Mouse (Mus musculus): ENCODE data around the gene Ppp4r3a. TPM values are rescaled to one million over a fixed set of nuclear protein-coding genes. Genes with fewer than 3 reads are reported as not detected.

Ppp4r3a gene
- polyA plus RNA-seq, 1 experiment from 2014 or later, result 27.0 TPM

DNA sequence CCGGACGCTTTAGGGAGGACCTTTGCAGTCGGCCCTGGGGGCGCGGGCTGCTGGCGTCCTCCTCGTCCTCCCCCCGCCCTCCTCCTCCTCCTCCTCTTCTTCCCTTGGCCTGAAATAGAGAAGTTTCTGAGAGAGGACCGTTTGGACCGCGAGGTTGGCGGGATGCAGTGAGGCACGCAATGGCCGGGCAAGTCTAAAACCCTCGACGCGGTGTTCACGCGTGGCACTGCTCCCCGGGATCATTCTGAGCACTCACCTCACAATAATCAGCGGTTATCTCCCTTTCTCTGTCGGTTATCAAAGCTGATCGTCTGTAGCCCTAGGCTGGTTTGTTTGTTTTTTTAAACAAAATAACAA, 315 bp upstream of the Ppp4r3a start:
- no peaks in the 10 kb centered on the region for H3K36me3 ChIP-seq
- H3K4me2 ChIP-seq, result peak overlapping the region; percentile 60
- H3K27me3 ChIP-seq, result no peaks in the 10 kb centered on the region
- peak overlapping the region; percentile 83 for H3K4me3 ChIP-seq
- peak overlapping the region; percentile 90 for H3K9ac ChIP-seq
- peaks cover 38% of the 10 kb centered on the region for H3K4me1 ChIP-seq (replicated peaks)
- no peaks in the 10 kb centered on the region for H3K9me3 ChIP-seq
- ATAC-seq (ENCODE audit: low FRiP score, low read depth), result peak; percentile 73
- peak overlapping the region; percentile 99 for H3K27ac ChIP-seq (replicated peaks)
- 0% methylated on average over 19 of the region's 23 CpGs for WGBS

DNA sequence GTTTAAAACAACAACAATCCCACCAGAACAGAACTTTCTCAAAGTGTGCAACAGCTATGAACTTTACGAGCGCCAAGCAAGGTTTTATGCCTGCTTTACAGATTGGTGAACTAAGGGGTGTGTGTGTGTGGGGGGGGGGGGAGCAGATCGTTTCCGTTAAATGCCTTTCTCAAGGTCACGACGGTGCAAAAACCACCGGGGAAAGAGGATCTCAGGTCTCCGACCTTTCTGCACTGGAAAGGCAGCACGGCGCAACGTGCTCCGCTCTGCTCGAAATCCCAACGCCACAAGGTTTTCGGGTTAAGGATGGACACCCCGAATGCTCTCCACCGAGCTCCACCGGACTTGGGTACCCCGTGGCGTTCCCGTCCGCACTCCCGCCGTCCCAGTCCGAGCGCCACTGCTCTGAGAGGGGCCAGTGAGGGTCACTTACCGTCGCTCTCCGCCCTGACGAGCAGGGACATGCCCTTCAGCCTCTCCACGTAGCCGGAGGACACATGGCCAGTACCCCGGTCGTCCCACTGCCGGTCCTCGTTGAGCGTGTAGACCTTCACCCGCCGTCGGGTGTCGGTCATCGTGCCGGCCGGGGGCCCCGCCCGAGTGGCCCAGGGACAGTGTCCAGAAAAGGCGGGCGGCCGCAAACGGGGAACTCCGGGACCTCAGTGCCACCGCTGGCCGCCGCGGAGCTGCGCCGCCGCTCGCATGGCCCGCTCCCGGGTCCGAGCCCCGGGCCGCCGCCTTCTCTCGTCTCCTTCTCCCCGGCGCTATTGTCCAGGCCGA, 1.0 kb downstream of the Ppp4r3a start:
- ATAC-seq (ENCODE audit: low FRiP score, low read depth), result peak; percentile 5; the same call in 1 of the 2 replicates
- no peaks in the 10 kb centered on the region for H3K36me3 ChIP-seq
- WGBS, result under 1% methylated on average over 69 of the region's 69 CpGs

GRCm38 (mm10) chr12:101077955-101078354, 5.5 kb downstream of the Ppp4r3a start:
- Histone ChIP-seq H3K4me3 (no peak overlapping the region), H3K27me3 (no peaks in the 10 kb centered on the region), H3K4me2 (no peak overlapping the region), H3K4me1 (replicated peaks) (peaks cover 38% of the 10 kb centered on the region), H3K27ac (replicated peaks) (no peak overlapping the region), H3K9ac (no peak overlapping the region), H3K9me3 (no peaks in the 10 kb centered on the region), H3K36me3 (no peaks in the 10 kb centered on the region)
- ATAC-seq (ENCODE audit: low FRiP score, low read depth), result no peak

More for the DNA sequence above, 1.0 kb downstream of the Ppp4r3a start:
- no peaks in the 10 kb centered on the region for H3K27me3 ChIP-seq
- H3K9me3 ChIP-seq, result no peaks in the 10 kb centered on the region
- H3K4me3 ChIP-seq, result peak overlapping the region; percentile 83
- peak overlapping the region; percentile 90 for H3K9ac ChIP-seq
- H3K4me2 ChIP-seq, result peak overlapping the region; percentile 78
- peak overlapping the region; percentile 99 for H3K27ac ChIP-seq (replicated peaks)
- peaks cover 43% of the 10 kb centered on the region for H3K4me1 ChIP-seq (replicated peaks)

DNA sequence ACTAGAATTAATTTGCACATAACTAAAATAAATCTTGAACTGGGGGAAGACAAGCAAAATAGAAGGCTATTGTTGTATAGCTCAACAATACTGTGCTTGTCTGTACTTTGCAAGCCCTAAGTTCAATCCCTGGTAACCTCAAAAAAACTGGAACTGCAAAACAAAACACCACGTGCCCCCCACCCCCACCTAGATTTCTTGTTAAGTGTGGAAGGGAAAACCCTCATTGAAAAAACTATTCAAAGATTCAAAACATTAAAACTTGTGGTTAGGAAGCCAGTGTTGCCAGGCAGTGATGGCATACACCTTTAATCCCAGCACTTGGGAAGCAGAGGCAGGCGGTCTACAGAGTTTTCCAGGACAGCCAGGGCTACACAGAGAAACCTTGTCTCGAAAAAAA, 8.1 kb downstream of the Ppp4r3a start:
- Histone ChIP-seq H3K36me3 (no peaks in the 10 kb centered on the region), H3K9ac (no peak overlapping the region), H3K9me3 (no peaks in the 10 kb centered on the region), H3K4me1 (replicated peaks) (peaks cover 21% of the 10 kb centered on the region), H3K27me3 (no peaks in the 10 kb centered on the region), H3K4me3 (no peak overlapping the region), H3K27ac (replicated peaks) (no peak overlapping the region), H3K4me2 (no peak overlapping the region)
- WGBS, result 88% methylated on average over 3 of the region's 3 CpGs
- ATAC-seq (ENCODE audit: low FRiP score, low read depth), result no peak

DNA sequence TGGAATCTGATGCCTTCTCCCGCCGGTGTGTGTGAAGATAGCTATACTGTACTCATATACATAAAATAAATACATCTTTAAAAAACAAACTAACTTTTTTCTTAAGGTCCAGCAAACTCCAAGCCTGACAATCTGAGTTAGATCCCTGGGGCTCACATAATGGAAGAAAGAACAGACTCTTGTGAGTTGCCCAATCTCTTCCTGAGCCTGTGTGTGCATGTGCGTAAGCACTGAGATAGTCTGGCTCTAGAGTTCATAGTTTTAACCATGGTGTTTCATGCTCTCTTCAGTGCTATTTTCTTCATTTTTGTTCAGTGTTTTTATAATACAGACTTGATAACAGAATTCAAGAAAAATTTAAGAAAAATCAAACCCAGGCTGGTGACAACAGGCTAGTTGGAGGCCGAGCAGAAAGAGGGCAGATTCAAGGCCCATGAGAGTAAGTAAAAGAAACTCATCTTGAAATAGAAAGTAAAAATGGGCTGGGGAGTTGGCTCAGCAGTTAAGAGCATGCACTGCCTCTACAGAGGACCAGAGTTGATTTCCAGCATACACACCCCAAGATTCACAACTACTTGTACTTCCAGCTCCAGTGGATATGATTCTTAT, 8.6 kb downstream of the Ppp4r3a start:
- H3K4me2 ChIP-seq, result no peak overlapping the region
- no peak overlapping the region for H3K27ac ChIP-seq (replicated peaks)
- peaks cover 18% of the 10 kb centered on the region for H3K4me1 ChIP-seq (replicated peaks)
- H3K4me3 ChIP-seq, result no peak overlapping the region
- H3K36me3 ChIP-seq, result no peaks in the 10 kb centered on the region
- 89% methylated on average over 4 of the region's 4 CpGs for WGBS
- no peaks in the 10 kb centered on the region for H3K9me3 ChIP-seq
- ATAC-seq (ENCODE audit: low FRiP score, low read depth), result no peak
- H3K9ac ChIP-seq, result no peak overlapping the region
- no peaks in the 10 kb centered on the region for H3K27me3 ChIP-seq

- no peak overlapping the region for H3K4me2 ChIP-seq
- H3K36me3 ChIP-seq, result peaks cover 7% of the 10 kb centered on the region
- no peaks in the 10 kb centered on the region for H3K9me3 ChIP-seq
- H3K27ac ChIP-seq (replicated peaks), result no peak overlapping the region
- no peak overlapping the region for H3K4me3 ChIP-seq
- no peak overlapping the region for H3K9ac ChIP-seq
- no peaks in the 10 kb centered on the region for H3K4me1 ChIP-seq (replicated peaks)
- no peak for ATAC-seq (ENCODE audit: low FRiP score, low read depth)
- 92% methylated on average over 1 of the region's 1 CpGs for WGBS
- H3K27me3 ChIP-seq, result no peaks in the 10 kb centered on the region
Measured at GRCm38 (mm10) chr12:101069813-101070212, 13.7 kb downstream of the Ppp4r3a start.

GRCm38 (mm10) chr12:101066329-101066728, 17.2 kb downstream of the Ppp4r3a start:
- 75% methylated on average over 1 of the region's 1 CpGs for WGBS
- Histone ChIP-seq H3K4me2 (no peak overlapping the region), H3K4me1 (replicated peaks) (no peaks in the 10 kb centered on the region), H3K4me3 (no peak overlapping the region), H3K27me3 (no peaks in the 10 kb centered on the region), H3K27ac (replicated peaks) (no peak overlapping the region), H3K9ac (no peak overlapping the region), H3K9me3 (no peaks in the 10 kb centered on the region), H3K36me3 (peaks cover 25% of the 10 kb centered on the region)
- ATAC-seq (ENCODE audit: low FRiP score, low read depth), result no peak

DNA sequence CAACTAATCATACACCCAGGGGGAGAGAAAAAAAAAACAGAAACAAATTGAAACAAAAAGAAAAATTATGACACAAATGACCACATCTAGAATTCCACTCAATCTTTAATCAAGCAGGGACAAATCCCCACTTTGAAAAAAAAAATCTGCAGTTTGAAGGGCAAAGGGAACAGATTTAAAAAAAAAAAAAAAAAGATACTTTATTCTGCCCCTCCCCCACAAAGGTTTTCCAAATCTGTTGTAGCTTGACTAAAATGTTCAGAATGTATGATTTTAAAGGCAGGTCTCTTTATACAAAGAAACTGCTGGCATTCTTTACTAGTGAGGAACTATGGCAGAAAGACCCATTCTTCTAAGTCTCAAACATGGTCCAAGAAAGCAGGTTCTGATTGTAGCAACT, 43.5 kb downstream of the Ppp4r3a start:
- H3K27ac ChIP-seq (replicated peaks), result no peak overlapping the region
- H3K4me1 ChIP-seq (replicated peaks), result no peaks in the 10 kb centered on the region
- no peak overlapping the region for H3K4me2 ChIP-seq
- H3K4me3 ChIP-seq, result no peak overlapping the region
- no peak for ATAC-seq (ENCODE audit: low FRiP score, low read depth)
- no peaks in the 10 kb centered on the region for H3K9me3 ChIP-seq
- H3K9ac ChIP-seq, result no peak overlapping the region
- H3K36me3 ChIP-seq, result peaks cover 41% of the 10 kb centered on the region
- H3K27me3 ChIP-seq, result no peaks in the 10 kb centered on the region

- Histone ChIP-seq H3K4me1 (replicated peaks) (peaks cover 40% of the 10 kb centered on the region), H3K4me3 (peak within 1 kb of the TSS; percentile 75), H3K27ac (replicated peaks) (peak within 1 kb of the TSS; percentile 90), H3K9me3 (no peaks in the 10 kb centered on the region), H3K4me2 (peak within 1 kb of the TSS; percentile 86), H3K27me3 (no peaks in the 10 kb centered on the region), H3K9ac (peak within 1 kb of the TSS; percentile 66), H3K36me3 (no peaks in the 10 kb centered on the region)
- under 1% methylated on average over 48 of the region's 56 CpGs for WGBS
- ATAC-seq (ENCODE audit: low FRiP score, low read depth), result peak; percentile 91
Measured at GRCm38 (mm10) chr12:101028954-101029731, 54.4 kb downstream of the Ppp4r3a start, which contains the start of gene Ccdc88c. Gene Ccdc88c, minus strand, starts transcription at chr12:101029056.

DNA sequence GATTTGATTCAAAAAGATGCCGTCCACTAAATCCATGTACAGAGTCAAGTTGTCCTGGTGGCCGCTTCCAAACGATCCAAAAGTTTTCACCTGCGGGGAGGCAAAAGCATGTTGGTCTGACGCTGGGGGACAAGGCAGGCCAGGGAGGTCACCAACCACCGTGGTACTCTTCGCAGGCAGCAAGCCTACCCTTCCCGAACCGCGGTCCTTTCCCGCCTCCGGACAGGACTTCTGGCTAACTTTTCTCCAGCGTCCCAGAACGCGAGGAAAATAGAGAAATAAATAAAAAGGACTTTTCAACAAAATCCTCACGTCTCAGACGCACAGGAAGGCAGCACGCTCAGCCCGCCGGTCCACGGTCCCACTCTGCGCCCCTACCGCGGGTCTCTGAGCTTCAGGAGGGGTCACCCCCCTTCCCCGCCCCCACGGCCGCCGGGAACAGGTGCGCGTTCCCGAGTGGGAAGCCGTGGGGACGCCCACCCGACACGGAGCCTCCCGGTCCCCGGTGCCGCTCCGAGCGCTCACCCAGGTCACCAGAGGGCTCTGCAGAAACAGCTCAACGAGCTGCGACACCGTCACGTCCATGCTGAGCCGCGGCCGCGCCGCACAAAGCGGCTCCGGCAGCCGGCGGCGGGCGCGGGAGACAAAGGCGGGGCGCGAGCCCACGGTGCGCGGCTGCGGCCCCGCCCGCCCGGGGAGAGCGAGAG, 55.1 kb downstream of the Ppp4r3a start:
- H3K27me3 ChIP-seq, result no peaks in the 10 kb centered on the region
- peaks cover 46% of the 10 kb centered on the region for H3K4me1 ChIP-seq (replicated peaks)
- peak overlapping the region; percentile 75 for H3K4me3 ChIP-seq
- peak overlapping the region; percentile 86 for H3K4me2 ChIP-seq
- under 1% methylated on average over 58 of the region's 67 CpGs for WGBS
- peak overlapping the region; percentile 66 for H3K9ac ChIP-seq
- H3K9me3 ChIP-seq, result no peaks in the 10 kb centered on the region
- ATAC-seq (ENCODE audit: low FRiP score, low read depth), result peak; percentile 47; the same call in 1 of the 2 replicates
- H3K27ac ChIP-seq (replicated peaks), result peak overlapping the region; percentile 90
- no peaks in the 10 kb centered on the region for H3K36me3 ChIP-seq

DNA sequence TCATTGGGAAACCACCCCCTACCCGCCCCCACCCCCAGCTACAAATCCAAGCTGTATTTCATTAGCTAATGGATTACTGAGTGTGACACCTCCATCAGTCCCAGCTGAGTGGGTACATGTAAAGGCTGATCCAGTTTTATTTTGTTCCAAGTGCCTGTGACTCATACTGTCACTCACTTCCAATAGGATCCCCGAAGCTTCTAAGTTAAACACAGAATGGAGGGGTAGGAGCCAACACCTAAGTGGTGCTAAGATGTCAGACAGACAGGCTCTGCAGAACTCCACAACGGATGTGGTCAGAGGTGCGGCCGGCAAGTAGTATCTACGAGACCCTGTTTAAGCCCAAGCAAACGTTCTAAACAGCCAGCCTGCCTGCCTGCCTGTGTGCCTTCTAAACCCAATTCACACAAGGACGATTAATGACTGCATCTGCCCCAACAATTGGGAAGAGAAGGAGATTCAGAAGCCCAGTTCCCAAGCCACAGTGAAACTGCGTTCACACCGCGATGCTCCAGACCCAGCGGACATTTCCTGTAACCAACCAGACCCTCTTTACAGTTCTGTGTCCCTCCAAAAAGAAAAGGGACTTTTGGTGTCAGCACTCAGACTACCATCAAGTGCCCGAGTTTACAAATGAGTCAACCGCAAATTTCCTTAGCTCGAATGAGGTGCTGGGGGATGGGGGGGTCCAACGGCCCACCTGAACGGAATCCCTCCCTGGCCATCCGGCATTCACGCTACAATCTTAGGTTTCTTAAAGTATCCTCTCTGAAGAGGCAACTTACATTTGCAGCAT, 55.9 kb downstream of the Ppp4r3a start:
- Histone ChIP-seq H3K36me3 (no peaks in the 10 kb centered on the region), H3K4me1 (replicated peaks) (peaks cover 52% of the 10 kb centered on the region), H3K9ac (peak overlapping the region; percentile 66), H3K9me3 (no peaks in the 10 kb centered on the region), H3K4me3 (peak overlapping the region; percentile 75), H3K27me3 (no peaks in the 10 kb centered on the region), H3K27ac (replicated peaks) (peak overlapping the region; percentile 49), H3K4me2 (peak overlapping the region; percentile 86)
- ATAC-seq (ENCODE audit: low FRiP score, low read depth), result no peak
- 1% methylated on average over 19 of the region's 19 CpGs for WGBS
